Mouse (Mus musculus): ENCODE results near the gene Mocs1.

Gene Mocs1

GRCm38 (mm10) chr17:49428239-49428688 lies at the start of gene Mocs1:
Mocs1 (plus strand) TSS chr17:49428362.
- peak; percentile 92 for DNase-seq (ENCODE audit: low read depth, low spot score)
- no peaks in the 10 kb centered on the region for H3K36me3 ChIP-seq (ENCODE audit: control insufficient read depth, insufficient read depth, low read length, poor library complexity, severe bottlenecking)
- no peaks in the 10 kb centered on the region for H3K27me3 ChIP-seq (ENCODE audit: control insufficient read depth, insufficient read depth, low read length, poor library complexity, severe bottlenecking)

- no peak for DNase-seq (ENCODE audit: low read depth, low spot score)
- Histone ChIP-seq H3K27me3 (ENCODE audit: control insufficient read depth, insufficient read depth, low read length, poor library complexity, severe bottlenecking) (no peaks in the 10 kb centered on the region), H3K36me3 (ENCODE audit: control insufficient read depth, insufficient read depth, low read length, poor library complexity, severe bottlenecking) (no peaks in the 10 kb centered on the region)
Observed at GRCm38 (mm10) chr17:49379645-49380044, 48.5 kb upstream of the Mocs1 start.

GRCm38 (mm10) chr17:49384217-49384943 lies 43.8 kb upstream of the Mocs1 start:
- DNase-seq (ENCODE audit: low read depth, low spot score), result no peak
- Histone ChIP-seq H3K27me3 (ENCODE audit: control insufficient read depth, insufficient read depth, low read length, poor library complexity, severe bottlenecking) (no peaks in the 10 kb centered on the region), H3K36me3 (ENCODE audit: control insufficient read depth, insufficient read depth, low read length, poor library complexity, severe bottlenecking) (no peaks in the 10 kb centered on the region)

- DNase-seq (ENCODE audit: low read depth, low spot score), result no peak
- Histone ChIP-seq H3K27me3 (ENCODE audit: control insufficient read depth, insufficient read depth, low read length, poor library complexity, severe bottlenecking) (no peaks in the 10 kb centered on the region; the same call in 1 of the 2 replicates), H3K36me3 (ENCODE audit: control insufficient read depth, insufficient read depth, low read length, poor library complexity, severe bottlenecking) (no peaks in the 10 kb centered on the region)
Observed at GRCm38 (mm10) chr17:49387741-49388140, 40.4 kb upstream of the Mocs1 start.

GRCm38 (mm10) chr17:49392751-49393150 lies 35.4 kb upstream of the Mocs1 start:
- DNase-seq (ENCODE audit: low read depth, low spot score), result no peak
- H3K27me3 ChIP-seq (ENCODE audit: control insufficient read depth, insufficient read depth, low read length, poor library complexity, severe bottlenecking), result no peaks in the 10 kb centered on the region; the same call in 1 of the 2 replicates
- no peaks in the 10 kb centered on the region for H3K36me3 ChIP-seq (ENCODE audit: control insufficient read depth, insufficient read depth, low read length, poor library complexity, severe bottlenecking)

GRCm38 (mm10) chr17:49394836-49395235 lies 33.3 kb upstream of the Mocs1 start:
- no peaks in the 10 kb centered on the region; the same call in 1 of the 2 replicates for H3K27me3 ChIP-seq (ENCODE audit: control insufficient read depth, insufficient read depth, low read length, poor library complexity, severe bottlenecking)
- DNase-seq (ENCODE audit: low read depth, low spot score), result peak; percentile 4
- H3K36me3 ChIP-seq (ENCODE audit: control insufficient read depth, insufficient read depth, low read length, poor library complexity, severe bottlenecking), result no peaks in the 10 kb centered on the region

- no peaks in the 10 kb centered on the region for H3K27me3 ChIP-seq (ENCODE audit: control insufficient read depth, insufficient read depth, low read length, poor library complexity, severe bottlenecking)
- no peak for DNase-seq (ENCODE audit: low read depth, low spot score)
- H3K36me3 ChIP-seq (ENCODE audit: control insufficient read depth, insufficient read depth, low read length, poor library complexity, severe bottlenecking), result no peaks in the 10 kb centered on the region
Observed at GRCm38 (mm10) chr17:49399605-49400004, 28.6 kb upstream of the Mocs1 start.

GRCm38 (mm10) chr17:49400130-49400529 lies 28.0 kb upstream of the Mocs1 start:
- DNase-seq (ENCODE audit: low read depth, low spot score), result peak; percentile 73

GRCm38 (mm10) chr17:49403151-49403550 lies 25.0 kb upstream of the Mocs1 start:
- Histone ChIP-seq H3K36me3 (ENCODE audit: control insufficient read depth, insufficient read depth, low read length, poor library complexity, severe bottlenecking) (no peaks in the 10 kb centered on the region), H3K27me3 (ENCODE audit: control insufficient read depth, insufficient read depth, low read length, poor library complexity, severe bottlenecking) (no peaks in the 10 kb centered on the region)
- DNase-seq (ENCODE audit: low read depth, low spot score), result peak; percentile 23

More at GRCm38 (mm10) chr17:49400130-49400529, 28.0 kb upstream of the Mocs1 start:
- Histone ChIP-seq H3K36me3 (ENCODE audit: control insufficient read depth, insufficient read depth, low read length, poor library complexity, severe bottlenecking) (no peaks in the 10 kb centered on the region), H3K27me3 (ENCODE audit: control insufficient read depth, insufficient read depth, low read length, poor library complexity, severe bottlenecking) (no peaks in the 10 kb centered on the region)

- Histone ChIP-seq H3K36me3 (ENCODE audit: control insufficient read depth, insufficient read depth, low read length, poor library complexity, severe bottlenecking) (no peaks in the 10 kb centered on the region), H3K27me3 (ENCODE audit: control insufficient read depth, insufficient read depth, low read length, poor library complexity, severe bottlenecking) (no peaks in the 10 kb centered on the region)
- DNase-seq (ENCODE audit: low read depth, low spot score), result peak; percentile 55
Observed at GRCm38 (mm10) chr17:49405927-49406326, 22.2 kb upstream of the Mocs1 start.

GRCm38 (mm10) chr17:49412974-49413373 lies 15.2 kb upstream of the Mocs1 start:
- H3K36me3 ChIP-seq (ENCODE audit: control insufficient read depth, insufficient read depth, low read length, poor library complexity, severe bottlenecking), result no peaks in the 10 kb centered on the region
- H3K27me3 ChIP-seq (ENCODE audit: control insufficient read depth, insufficient read depth, low read length, poor library complexity, severe bottlenecking), result no peaks in the 10 kb centered on the region
- DNase-seq (ENCODE audit: low read depth, low spot score), result no peak

- no peaks in the 10 kb centered on the region for H3K27me3 ChIP-seq (ENCODE audit: control insufficient read depth, insufficient read depth, low read length, poor library complexity, severe bottlenecking)
- no peaks in the 10 kb centered on the region for H3K36me3 ChIP-seq (ENCODE audit: control insufficient read depth, insufficient read depth, low read length, poor library complexity, severe bottlenecking)
- peak; percentile 48 for DNase-seq (ENCODE audit: low read depth, low spot score)
Observed at GRCm38 (mm10) chr17:49413554-49413953, 14.6 kb upstream of the Mocs1 start.

GRCm38 (mm10) chr17:49416228-49416627 lies 11.9 kb upstream of the Mocs1 start:
- no peak for DNase-seq (ENCODE audit: low read depth, low spot score)
- Histone ChIP-seq H3K27me3 (ENCODE audit: control insufficient read depth, insufficient read depth, low read length, poor library complexity, severe bottlenecking) (no peaks in the 10 kb centered on the region), H3K36me3 (ENCODE audit: control insufficient read depth, insufficient read depth, low read length, poor library complexity, severe bottlenecking) (no peaks in the 10 kb centered on the region)

- H3K27me3 ChIP-seq (ENCODE audit: control insufficient read depth, insufficient read depth, low read length, poor library complexity, severe bottlenecking), result no peaks in the 10 kb centered on the region
- no peak for DNase-seq (ENCODE audit: low read depth, low spot score)
- H3K36me3 ChIP-seq (ENCODE audit: control insufficient read depth, insufficient read depth, low read length, poor library complexity, severe bottlenecking), result no peaks in the 10 kb centered on the region
Observed at GRCm38 (mm10) chr17:49419813-49420212, 8.3 kb upstream of the Mocs1 start.

GRCm38 (mm10) chr17:49422286-49423066 lies 5.7 kb upstream of the Mocs1 start:
- Histone ChIP-seq H3K36me3 (ENCODE audit: control insufficient read depth, insufficient read depth, low read length, poor library complexity, severe bottlenecking) (no peaks in the 10 kb centered on the region), H3K27me3 (ENCODE audit: control insufficient read depth, insufficient read depth, low read length, poor library complexity, severe bottlenecking) (no peaks in the 10 kb centered on the region)
- DNase-seq (ENCODE audit: low read depth, low spot score), result peak; percentile 5

Data from splenic B cell, adult 2 months (primary cell).